Mouse (Mus musculus) lung, adult 2 months (tissue): Measurements from ENCODE around the gene AW549877. TPM values are rescaled to one million over a fixed set of nuclear protein-coding genes. Genes with fewer than 3 reads are reported as not detected.
A peak's percentile ranks its signal among the peaks of the same experiment; 100 is the strongest.

Source experiments
- DNase-seq: peaks from one replicate; pipeline ENCODE4 v3.0.0; 2022
- H3K4me1 ChIP-seq: fragments of 200-500 bp; 2 replicates; pipeline ENCODE4 v1.6.1; 2011; ENCODE audit warnings: low read length; ENCODE audit not compliant: control insufficient read depth, insufficient read depth
- H3K4me3 ChIP-seq: fragments of 200-500 bp; replicated peaks from 2 replicates; pipeline ENCODE3; 2011; ENCODE audit warnings: low read depth, mild to moderate bottlenecking, control low read depth, low read length; ENCODE audit errors: extremely low read depth
- CTCF ChIP-seq: fragments of 200-500 bp; IDR thresholded peaks from 2 replicates; pipeline ENCODE4 v1.5.1; 2011; ENCODE audit warnings: mild to moderate bottlenecking, low read length, control low read depth; ENCODE audit not compliant: insufficient read depth
- POLR2A ChIP-seq: fragments of 200-500 bp; IDR thresholded peaks from 2 replicates; pipeline ENCODE4 v1.6.1; 2011; ENCODE audit warnings: low read depth, mild to moderate bottlenecking, control low read depth, low read length, borderline replicate concordance; ENCODE audit errors: extremely low read depth
- WGBS: fragments of 180-500 bp; shearing (Covaris S2); methylation state at CpG from one replicate; pipeline ENCODE4 v1.1.7; 2018; 5-methylcytosine and 5-hydroxymethylcytosine counted together
- polyA plus RNA-seq: library from polyadenylated mRNA; depleted of rRNA; stranded (reverse); fragments of >200 nt; gene quantifications from 2 replicates; pipeline ENCODE4 v1.2.3, GENCODE M21; 2012

The AW549877 gene
- polyA plus RNA-seq, 1 experiment: 18.7 TPM

GRCm38 (mm10) chr15:3987981-3988380 lies 7.6 kb downstream of the AW549877 start:
- DNase-seq: no peak
- WGBS: 64% methylated on average over 2 of the region's 2 CpGs
- TF ChIP-seq POLR2A: no peak
- 0 out of 2 replicates have a peak, but pooled peaks have one; percentile 16 for TF ChIP-seq CTCF

GRCm38 (mm10) chr15:3984876-3985275 lies 10.7 kb downstream of the AW549877 start:
- no peak for TF ChIP-seq CTCF
- no peak for TF ChIP-seq POLR2A
- DNase-seq: no peak
- Histone ChIP-seq H3K4me1 (no peaks in the 10 kb centered on the region), H3K4me3 (no peak overlapping the region)
- WGBS: 85% methylated on average over 2 of the region's 2 CpGs

More at GRCm38 (mm10) chr15:3987981-3988380, 7.6 kb downstream of the AW549877 start:
- no peaks in the 10 kb centered on the region for H3K4me1 ChIP-seq
- H3K4me3 ChIP-seq: no peak overlapping the region

DNA sequence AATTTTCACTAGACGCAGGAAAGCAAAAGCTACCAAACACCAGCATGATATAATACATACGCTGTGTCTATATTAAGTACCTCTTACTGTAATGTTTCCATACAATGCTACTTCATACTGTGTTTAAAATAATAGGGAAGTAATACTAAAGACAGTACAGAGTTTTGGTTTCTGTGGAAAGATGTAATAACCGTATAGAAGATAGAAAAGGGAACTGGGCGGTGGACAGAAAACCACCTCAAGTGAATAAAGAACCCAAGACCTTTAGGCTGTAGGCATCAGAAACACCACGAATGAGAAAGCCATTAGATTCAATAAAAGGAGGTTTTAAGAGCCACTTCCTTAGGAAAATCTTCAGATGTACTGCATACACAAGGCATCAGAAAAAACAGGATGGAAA lies 12.8 kb downstream of the AW549877 start:
- no peak overlapping the region for H3K4me3 ChIP-seq
- H3K4me1 ChIP-seq: no peaks in the 10 kb centered on the region
- no peak for DNase-seq
- 84% methylated on average over 5 of the region's 5 CpGs for WGBS
- TF ChIP-seq POLR2A: no peak
- TF ChIP-seq CTCF: no peak

- no peak for TF ChIP-seq POLR2A
- TF ChIP-seq CTCF: no peak
- no peak overlapping the region for H3K4me3 ChIP-seq
- 56% methylated on average over 3 of the region's 3 CpGs for WGBS
- no peaks in the 10 kb centered on the region for H3K4me1 ChIP-seq
- no peak for DNase-seq
These were observed 15.7 kb downstream of the AW549877 start for GRCm38 (mm10) chr15:3979871-3980270.

- Histone ChIP-seq H3K4me1 (no peaks in the 10 kb centered on the region), H3K4me3 (peak within 1 kb of the TSS; percentile 88)
- DNase-seq: peak; percentile 89
- TF ChIP-seq POLR2A (peak; percentile 50; the same call in 1 of the 2 replicates), CTCF (no peak)
- under 1% methylated on average over 61 of the region's 61 CpGs for WGBS
These were observed 16.3 kb downstream of the AW549877 start, which contains the start of gene Fbxo4 for GRCm38 (mm10) chr15:3979061-3979848. Gene Fbxo4, minus strand, starts transcription at chr15:3979573.

DNA sequence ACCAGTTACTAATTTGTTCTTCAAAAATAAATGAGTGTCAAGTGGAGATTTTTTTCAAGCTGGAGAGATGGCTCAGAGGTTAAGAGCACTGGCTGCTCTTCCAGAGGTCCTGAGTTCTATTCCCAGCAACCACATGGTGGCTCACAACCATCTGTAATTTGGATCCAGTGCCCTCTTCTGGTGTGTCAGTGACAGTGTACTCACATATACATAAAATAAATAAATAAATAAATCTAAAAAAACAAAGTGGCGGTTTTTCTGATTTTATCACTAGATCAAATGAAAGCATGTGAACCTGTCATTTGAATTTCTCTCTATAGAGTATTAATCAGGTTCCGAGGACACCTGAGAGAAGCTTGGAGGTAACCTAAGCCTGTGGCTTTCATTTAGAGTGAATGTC lies 17.3 kb downstream of the AW549877 start:
- DNase-seq: no peak
- TF ChIP-seq CTCF (no peak), POLR2A (no peak)
- Histone ChIP-seq H3K4me1 (no peaks in the 10 kb centered on the region), H3K4me3 (no peak overlapping the region)
- 91% methylated on average over 2 of the region's 2 CpGs for WGBS

- DNase-seq: no peak
These were observed 22.2 kb downstream of the AW549877 start for GRCm38 (mm10) chr15:3973300-3973699.

DNA sequence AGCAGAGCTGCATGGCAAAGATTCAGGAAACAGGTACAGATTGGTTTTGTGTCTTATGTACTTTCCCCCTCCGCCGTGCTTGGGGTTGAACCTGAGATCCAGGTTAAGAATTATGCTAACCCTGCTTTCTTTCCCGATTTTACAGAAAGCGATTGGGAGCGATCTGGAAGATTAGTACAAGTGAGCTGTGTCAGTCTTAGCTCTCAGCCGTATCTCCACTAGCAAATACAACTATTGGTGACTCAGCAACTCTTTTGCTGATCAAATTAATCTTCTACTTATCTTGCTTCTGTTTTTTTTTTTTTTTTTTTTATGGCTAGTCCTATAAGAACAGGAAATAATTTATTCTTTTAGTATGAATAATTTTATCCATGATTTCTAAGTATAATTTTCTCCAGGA lies 25.4 kb downstream of the AW549877 start:
- DNase-seq: no peak
- no peaks in the 10 kb centered on the region for H3K4me1 ChIP-seq
- no peak for TF ChIP-seq POLR2A
- no peak for TF ChIP-seq CTCF
- no peak overlapping the region for H3K4me3 ChIP-seq
- 95% methylated on average over 6 of the region's 6 CpGs for WGBS

More at GRCm38 (mm10) chr15:3973300-3973699, 22.2 kb downstream of the AW549877 start:
- Histone ChIP-seq H3K4me3 (no peak overlapping the region), H3K4me1 (no peaks in the 10 kb centered on the region)
- WGBS: 63% methylated on average over 3 of the region's 3 CpGs
- TF ChIP-seq CTCF: no peak
- no peak for TF ChIP-seq POLR2A

DNA sequence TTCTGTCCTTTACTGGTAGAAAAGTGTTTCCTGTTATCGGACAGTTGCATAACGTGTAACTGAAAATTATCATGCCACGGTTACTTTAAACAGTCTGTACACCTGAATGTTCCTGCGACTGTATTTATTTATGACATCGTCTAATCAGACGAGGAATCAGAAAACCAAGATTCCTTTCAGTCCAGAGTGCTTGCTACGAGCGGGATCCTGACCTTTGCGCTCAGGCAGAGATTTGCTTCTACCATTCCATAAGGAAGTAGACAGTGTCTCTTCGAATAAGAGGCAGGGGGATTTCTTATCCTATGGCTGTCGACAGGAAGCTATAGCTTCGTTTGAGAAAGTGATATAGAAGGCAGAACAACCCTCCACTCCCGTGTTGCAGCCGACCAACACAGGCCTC lies 25.8 kb downstream of the AW549877 start:
- no peak for DNase-seq
- Histone ChIP-seq H3K4me1 (no peaks in the 10 kb centered on the region), H3K4me3 (no peak overlapping the region)
- TF ChIP-seq POLR2A (no peak), CTCF (no peak)
- WGBS: 81% methylated on average over 14 of the region's 14 CpGs

GRCm38 (mm10) chr15:3962251-3962650 lies 33.3 kb downstream of the AW549877 start:
- DNase-seq: no peak
- 63% methylated on average over 8 of the region's 8 CpGs for WGBS

More at GRCm38 (mm10) chr15:3962251-3962650, 33.3 kb downstream of the AW549877 start:
- peaks cover 2% of the 10 kb centered on the region; the same call in 1 of the 2 replicates for H3K4me1 ChIP-seq
- TF ChIP-seq CTCF (no peak), POLR2A (no peak)
- H3K4me3 ChIP-seq: no peak overlapping the region
